Mouse (Mus musculus) MEL (cell line): ENCODE measurements at regions not wholly inside any gene's neighbourhood (a gene's known extent, or its start where the extent isn't known, plus 50 kb on each side); places are given as distances from the start of the nearest gene placed in this dataset.

ENCODE experiments used
- DNase-seq: peaks from one replicate; pipeline ENCODE4 v3.0.0; 2011; ENCODE audit warnings: low read depth, low spot score
- H3K27ac ChIP-seq: 2 replicates; pipeline ENCODE4 v1.5.1; 2012; ENCODE audit warnings: low read depth, mild to moderate bottlenecking, control low read depth, low read length, moderate library complexity; ENCODE audit not compliant: control insufficient read depth
- H3K27me3 ChIP-seq, 2 experiments: fragments of 150-350 bp in 1 of 2; sonication (generic) in 1 of 2; 2 replicates each; pipeline ENCODE4 v1.6.1; 2012; ENCODE audit warnings: low read length in 2 of 2, mild to moderate bottlenecking in 2 of 2, improper control_type of control experiment in 1 of 2, moderate library complexity in 1 of 2; ENCODE audit not compliant: insufficient read depth in 2 of 2, control insufficient read depth in 1 of 2
- H3K36me3 ChIP-seq, 2 experiments: 2 replicates each; pipeline ENCODE4 v1.6.1; 2012 to 2014; ENCODE audit warnings: low read length in 2 of 2, improper control_type of control experiment in 1 of 2, inconsistent platforms in 1 of 2, mild to moderate bottlenecking in 1 of 2; ENCODE audit not compliant: insufficient read depth in 2 of 2, control insufficient read depth in 1 of 2
- H3K4me1 ChIP-seq, 2 experiments: fragments of 150-350 bp in 1 of 2; sonication (generic) in 1 of 2; 2 replicates each; pipeline ENCODE4 v1.6.1; 2012; ENCODE audit warnings: low read length in 2 of 2, improper control_type of control experiment in 1 of 2, mild to moderate bottlenecking in 1 of 2; ENCODE audit not compliant: insufficient read depth in 2 of 2, control insufficient read depth in 1 of 2
- H3K4me3 ChIP-seq, 2 experiments: fragments of 150-350 bp in 1 of 2; sonication (generic) in 1 of 2; 2 replicates each; pipeline ENCODE4 v1.5.1; 2012; ENCODE audit warnings: low read depth in 2 of 2, low read length in 2 of 2, mild to moderate bottlenecking in 2 of 2, moderate library complexity in 2 of 2, control low read depth in 1 of 2, improper control_type of control experiment in 1 of 2; ENCODE audit not compliant: control insufficient read depth in 1 of 2, insufficient read depth in 1 of 2
- H3K79me2 ChIP-seq: 2 replicates; pipeline ENCODE4 v1.6.1; 2012; ENCODE audit warnings: mild to moderate bottlenecking, low read length, moderate library complexity; ENCODE audit not compliant: control insufficient read depth, poor library complexity, insufficient read depth
- H3K9ac ChIP-seq: 2 replicates; pipeline ENCODE4 v1.6.1; 2012; ENCODE audit warnings: low read depth, mild to moderate bottlenecking, control low read depth, low read length, moderate library complexity; ENCODE audit not compliant: control insufficient read depth, poor library complexity, severe bottlenecking
- H3K9me3 ChIP-seq: fragments of 150-350 bp; sonication (generic); replicated peaks from 2 replicates; pipeline ENCODE4 v1.6.1; 2012; ENCODE audit warnings: mild to moderate bottlenecking, low read length, improper control_type of control experiment, moderate library complexity; ENCODE audit not compliant: insufficient read depth
- CHD1 ChIP-seq: IDR thresholded peaks from 2 replicates; pipeline ENCODE4 v1.6.1; 2012; ENCODE audit warnings: low read depth, mild to moderate bottlenecking, inconsistent platforms, low read length, improper control_type of control experiment
- ELF1 ChIP-seq: IDR thresholded peaks from 2 replicates; pipeline ENCODE4 v1.6.1; 2014; ENCODE audit warnings: low read depth, mild to moderate bottlenecking, inconsistent platforms, low read length, improper control_type of control experiment, moderate library complexity
- EP300 ChIP-seq, 2 experiments: IDR thresholded peaks; 2 replicates each; pipeline ENCODE4 v1.6.1; 2011; ENCODE audit warnings: improper control_type of control experiment in 2 of 2, low read length in 2 of 2, low read depth in 1 of 2, mild to moderate bottlenecking in 1 of 2
- ETS1 ChIP-seq: IDR thresholded peaks from 2 replicates; pipeline ENCODE4 v1.6.1; 2012; ENCODE audit warnings: low read depth, mild to moderate bottlenecking, inconsistent platforms, low read length, improper control_type of control experiment, moderate library complexity
- GABPA ChIP-seq: IDR thresholded peaks from 2 replicates; pipeline ENCODE4 v1.6.1; 2012; ENCODE audit warnings: low read depth, mild to moderate bottlenecking, inconsistent platforms, low read length, improper control_type of control experiment, moderate library complexity
- GATA1 ChIP-seq: IDR thresholded peaks from 2 replicates; pipeline ENCODE4 v1.6.1; 2011; ENCODE audit warnings: low read depth, low read length, improper control_type of control experiment
- HCFC1 ChIP-seq: IDR thresholded peaks from 2 replicates; pipeline ENCODE4 v1.6.1; 2012; ENCODE audit warnings: low read depth, mild to moderate bottlenecking, inconsistent platforms, low read length, improper control_type of control experiment, moderate library complexity
- JUND ChIP-seq: IDR thresholded peaks from 2 replicates; pipeline ENCODE4 v1.6.1; 2011; ENCODE audit warnings: low read depth, mild to moderate bottlenecking, improper control_type of control experiment, low read length
- KAT2A ChIP-seq: conservative IDR thresholded peaks from 2 replicates; pipeline ENCODE4 v1.6.1; 2012; ENCODE audit warnings: low read depth, low read length, improper control_type of control experiment, inconsistent platforms
- MAX ChIP-seq: IDR thresholded peaks from 2 replicates; pipeline ENCODE4 v1.6.1; 2011; ENCODE audit warnings: low read length, improper control_type of control experiment
- MEF2A ChIP-seq: IDR thresholded peaks from 2 replicates; pipeline ENCODE4 v1.6.1; 2014; ENCODE audit warnings: low read depth, mild to moderate bottlenecking, inconsistent platforms, low read length, improper control_type of control experiment; ENCODE audit not compliant: poor library complexity, insufficient replicate concordance, severe bottlenecking; ENCODE audit errors: extremely low read depth
- MYB ChIP-seq: IDR thresholded peaks from 2 replicates; pipeline ENCODE4 v1.6.1; 2011; ENCODE audit warnings: mild to moderate bottlenecking, low read depth, low read length, improper control_type of control experiment
- MYC ChIP-seq: IDR thresholded peaks from 2 replicates; pipeline ENCODE4 v1.6.1; 2011; ENCODE audit warnings: low read depth, mild to moderate bottlenecking, low read length, improper control_type of control experiment, moderate library complexity
- NELFE ChIP-seq: IDR thresholded peaks from 2 replicates; pipeline ENCODE4 v1.6.1; 2011; ENCODE audit warnings: low read depth, low read length, improper control_type of control experiment
- NRF1 ChIP-seq: IDR thresholded peaks from 2 replicates; pipeline ENCODE4 v1.6.1; 2014; ENCODE audit warnings: low read depth, mild to moderate bottlenecking, inconsistent platforms, low read length, improper control_type of control experiment, moderate library complexity; ENCODE audit not compliant: poor library complexity, insufficient read depth, severe bottlenecking
- POLR2A ChIP-seq, 2 experiments: IDR thresholded peaks; 2 replicates each; pipeline ENCODE4 v1.6.1; 2011 to 2012; ENCODE audit warnings: low read length in 2 of 2, mild to moderate bottlenecking in 2 of 2, control low read depth in 1 of 2, improper control_type of control experiment in 1 of 2, low read depth in 1 of 2, moderate library complexity in 1 of 2; ENCODE audit not compliant: control insufficient read depth in 1 of 2, insufficient read depth in 1 of 2, poor library complexity in 1 of 2
- POLR2AphosphoS5 ChIP-seq: IDR thresholded peaks from 2 replicates; pipeline ENCODE4 v1.6.1; 2012; ENCODE audit warnings: low read depth, borderline replicate concordance, mild to moderate bottlenecking, inconsistent platforms, low read length, moderate library complexity, mixed read lengths
- RAD21 ChIP-seq: IDR thresholded peaks from 2 replicates; pipeline ENCODE4 v1.6.1; 2011; ENCODE audit warnings: mild to moderate bottlenecking, low read depth, low read length, improper control_type of control experiment
- SMC3 ChIP-seq: IDR thresholded peaks from 2 replicates; pipeline ENCODE4 v1.6.1; 2011; ENCODE audit warnings: low read depth, low read length, improper control_type of control experiment
- TAL1 ChIP-seq: IDR thresholded peaks from 2 replicates; pipeline ENCODE4 v1.6.1; 2012; ENCODE audit warnings: mild to moderate bottlenecking, inconsistent platforms, low read length, moderate library complexity, mixed read lengths
- TBP ChIP-seq: IDR thresholded peaks from 2 replicates; pipeline ENCODE4 v1.8.0; 2011; ENCODE audit warnings: low read depth, low read length, improper control_type of control experiment
- UBTF ChIP-seq: IDR thresholded peaks from 2 replicates; pipeline ENCODE4 v1.6.1; 2012; ENCODE audit warnings: low read depth, mild to moderate bottlenecking, inconsistent platforms, low read length, improper control_type of control experiment, moderate library complexity, borderline replicate concordance; ENCODE audit not compliant: insufficient read depth
- USF2 ChIP-seq, 2 experiments: IDR thresholded peaks; 2 replicates each; pipeline ENCODE4 v1.6.1; 2011 to 2012; ENCODE audit warnings: improper control_type of control experiment in 2 of 2, low read length in 2 of 2, borderline replicate concordance in 1 of 2, inconsistent platforms in 1 of 2, low read depth in 1 of 2, mild to moderate bottlenecking in 1 of 2; ENCODE audit not compliant: insufficient read depth in 1 of 2
- ZC3H11A ChIP-seq: IDR thresholded peaks from 2 replicates; pipeline ENCODE4 v1.6.1; 2012; ENCODE audit warnings: low read depth, mild to moderate bottlenecking, inconsistent platforms, low read length, improper control_type of control experiment
- ZNF384 ChIP-seq: IDR thresholded peaks from 2 replicates; pipeline ENCODE4 v1.6.1; 2012; ENCODE audit warnings: low read depth, mild to moderate bottlenecking, inconsistent platforms, low read length, improper control_type of control experiment

- TF ChIP-seq MYC (no peak), TBP (no peak), HCFC1 (no peak), ELF1 (no peak), ZNF384 (no peak), CHD1 (no peak), NRF1 (no peak), TAL1 (no peak), ETS1 (no peak), NELFE (no peak), GABPA (no peak), GATA1 (no peak), KAT2A (no peak), POLR2AphosphoS5 (no peak), MAX (no peak), USF2 (IDR thresholded peaks at IDR 0.05; ENCODE audit: borderline replicate concordance in 1 of 2, insufficient read depth in 1 of 2, low read depth in 1 of 2, low read length in 2 of 2) (no peak), POLR2A (IDR thresholded peaks at IDR 0.05; ENCODE audit: control insufficient read depth in 1 of 2, insufficient read depth in 1 of 2, low read depth in 1 of 2, low read length in 2 of 2, poor library complexity in 1 of 2) (no peak)
- H3K27me3 ChIP-seq, result peaks cover 1 to 3% of the 10 kb centered on the region in 2 experiments; a peak in 3 of 4 replicates
These were observed 369.7 kb upstream of the Spred2 start for GRCm38 (mm10) chr11:19554316-19554946.

GRCm38 (mm10) chr11:19554947-19555770 is 369.0 kb upstream of the Spred2 start:
- Histone ChIP-seq H3K27me3 (peaks cover under 1 to 1% of the 10 kb centered on the region in 2 experiments; a peak in 2 of 4 replicates), H3K36me3 (no peaks in the 10 kb centered on the region), H3K9me3 (no peaks in the 10 kb centered on the region), H3K4me3 (no peak overlapping the region), H3K4me1 (no peaks in the 10 kb centered on the region), H3K9ac (no peak overlapping the region), H3K79me2 (no peaks in the 10 kb centered on the region), H3K27ac (no peak overlapping the region)
- no peak for DNase-seq
- TF ChIP-seq MYB, result no peak
- TF ChIP-seq ZC3H11A, result no peak
- TF ChIP-seq SMC3, result no peak
- TF ChIP-seq UBTF, result no peak
- no peak for TF ChIP-seq MEF2A
- TF ChIP-seq ELF1, result no peak
- TF ChIP-seq TBP, result no peak
- no peak for TF ChIP-seq MYC
- TF ChIP-seq EP300 (IDR thresholded peaks at IDR 0.05; ENCODE audit: low read depth in 1 of 2, low read length in 2 of 2), result no peak
- no peak for TF ChIP-seq RAD21
- no peak for TF ChIP-seq TAL1
- no peak for TF ChIP-seq JUND

More at GRCm38 (mm10) chr11:19554316-19554946, 369.7 kb upstream of the Spred2 start:
- Histone ChIP-seq H3K9ac (no peak overlapping the region), H3K4me1 (no peaks in the 10 kb centered on the region), H3K36me3 (no peaks in the 10 kb centered on the region), H3K27ac (no peak overlapping the region), H3K79me2 (no peaks in the 10 kb centered on the region), H3K4me3 (no peak overlapping the region), H3K9me3 (no peaks in the 10 kb centered on the region)
- DNase-seq, result no peak
